Mouse (Mus musculus): ENCODE measurements around the gene Tuba4a.
"Not testable (repeated sequence)": the region's sequence is repeated elsewhere in the genome, so short reads cannot be mapped to it uniquely, and the experiment has no call there.

Tuba4a gene

GRCm38 (mm10) chr1:75236117-75237050 is 16.7 kb upstream of the Tuba4a start, which contains the start of gene Dnajb2:
Gene Dnajb2, plus strand, starts transcription at chr1:75236406.
- DNase-seq (ENCODE audit: extremely low spot score, low spot score): peak; percentile 84

GRCm38 (mm10) chr1:75234606-75235005 is 14.9 kb upstream of the Tuba4a start:
- DNase-seq (ENCODE audit: extremely low spot score, low spot score): peak; percentile 44

GRCm38 (mm10) chr1:75232489-75232888 is 12.8 kb upstream of the Tuba4a start:
- DNase-seq (ENCODE audit: extremely low spot score, low spot score): not testable (repeated sequence)

- no peak for DNase-seq (ENCODE audit: extremely low spot score, low spot score)
Observed at GRCm38 (mm10) chr1:75231664-75232152, 12.0 kb upstream of the Tuba4a start, which contains the start of gene A630095N17Rik. Gene A630095N17Rik, minus strand, starts transcription at chr1:75232102.

GRCm38 (mm10) chr1:75231224-75231623 is 11.6 kb upstream of the Tuba4a start:
- no peak for DNase-seq (ENCODE audit: extremely low spot score, low spot score)

GRCm38 (mm10) chr1:75230335-75230994 is 10.8 kb upstream of the Tuba4a start:
- DNase-seq (ENCODE audit: extremely low spot score, low spot score): no peak

- no peak for DNase-seq (ENCODE audit: extremely low spot score, low spot score)
Observed at GRCm38 (mm10) chr1:75229158-75229557, 9.5 kb upstream of the Tuba4a start.

GRCm38 (mm10) chr1:75227653-75228052 is 8.0 kb upstream of the Tuba4a start:
- DNase-seq (ENCODE audit: extremely low spot score, low spot score): no peak

- no peak for DNase-seq (ENCODE audit: extremely low spot score, low spot score)
Observed at GRCm38 (mm10) chr1:75226138-75226537, 6.5 kb upstream of the Tuba4a start.

GRCm38 (mm10) chr1:75225473-75225872 is 5.8 kb upstream of the Tuba4a start:
- no peak for DNase-seq (ENCODE audit: extremely low spot score, low spot score)

GRCm38 (mm10) chr1:75223532-75223931 is 3.9 kb upstream of the Tuba4a start:
- DNase-seq (ENCODE audit: extremely low spot score, low spot score): no peak

GRCm38 (mm10) chr1:75222926-75223325 is 3.3 kb upstream of the Tuba4a start:
- DNase-seq (ENCODE audit: extremely low spot score, low spot score): no peak

GRCm38 (mm10) chr1:75221538-75221937 is 1.9 kb upstream of the Tuba4a start:
- no peak for DNase-seq (ENCODE audit: extremely low spot score, low spot score)

- DNase-seq (ENCODE audit: extremely low spot score, low spot score): peak; percentile 64
Observed at GRCm38 (mm10) chr1:75219078-75219477, 587 bp downstream of the Tuba4a start.

- DNase-seq (ENCODE audit: extremely low spot score, low spot score): peak; percentile 27
Observed at GRCm38 (mm10) chr1:75218227-75219001, 1.3 kb downstream of the Tuba4a start.

- no peak for DNase-seq (ENCODE audit: extremely low spot score, low spot score)
Observed at GRCm38 (mm10) chr1:75217893-75218226, 1.8 kb downstream of the Tuba4a start.

- no peak for DNase-seq (ENCODE audit: extremely low spot score, low spot score)
Observed at GRCm38 (mm10) chr1:75216797-75217585, 2.7 kb downstream of the Tuba4a start.

GRCm38 (mm10) chr1:75215785-75216184 is 3.9 kb downstream of the Tuba4a start:
- DNase-seq (ENCODE audit: extremely low spot score, low spot score): no peak

- no peak for DNase-seq (ENCODE audit: extremely low spot score, low spot score)
Observed at GRCm38 (mm10) chr1:75214886-75215285, 4.8 kb downstream of the Tuba4a start.

GRCm38 (mm10) chr1:75214442-75214841 is 5.2 kb downstream of the Tuba4a start:
- DNase-seq (ENCODE audit: extremely low spot score, low spot score): no peak

GRCm38 (mm10) chr1:75213096-75213495 is 6.6 kb downstream of the Tuba4a start:
- no peak for DNase-seq (ENCODE audit: extremely low spot score, low spot score)
